Mouse (Mus musculus) gastrocnemius, postnatal 36 days (tissue): Measurements from ENCODE around the gene Osgep. TPM values are rescaled to one million over a fixed set of nuclear protein-coding genes. Genes with fewer than 3 reads are reported as not detected.
"Not testable (repeated sequence)": the region's sequence is repeated elsewhere in the genome, so short reads cannot be mapped to it uniquely, and the experiment has no call there.

ENCODE experiments used
- DNase-seq, 2 experiments: peaks; one replicate each; pipeline ENCODE4 v3.0.0; 2022
- intact Hi-C: fragments of 180-260 bp; cut with DNase I; formaldehyde crosslinking; loops from one replicate; pipeline ENCODE4 v1.15.1; 2025
- long read RNA-seq, 2 experiments: library from polyadenylated mRNA; stranded (forward); transcript quantifications; one replicate each; pipeline ENCODE4 v2.0.0; 2021
- total RNA-seq, 2 experiments: library from RNA; stranded (reverse); gene quantifications; 2 replicates each; pipeline ENCODE4 v1.2.3; 2021

The Osgep gene
- total RNA-seq: 10 to 100 TPM; 38.3 to 46.7 TPM
- long read RNA-seq, experiment 1, transcript Osgep-202 (11 exons, 3,388 nt): major isoform, 57 of 85 reads
- long read RNA-seq, experiment 1, partial matches to known transcripts: 23 of 85 reads
- long read RNA-seq, experiment 1, other reads (novel, unspliced or antisense): 3 of 85 reads
- long read RNA-seq, experiment 2, transcript Osgep-202 (11 exons, 3,388 nt): major isoform, 103 of 135 reads
- long read RNA-seq, experiment 2, partial matches to known transcripts: 25 of 135 reads
- long read RNA-seq, experiment 2, other reads (novel, unspliced or antisense): 6 of 135 reads

GRCm38 (mm10) chr14:50924281-50925064 is at the start of gene Osgep, which contains the start of gene Apex1:
Gene Osgep (minus strand): TSS chr14:50924893.
Gene Apex1 (plus strand): TSS chr14:50924968.
- intact Hi-C loops: no loop called here
- DNase-seq: peak; percentile 95 to 96

DNA sequence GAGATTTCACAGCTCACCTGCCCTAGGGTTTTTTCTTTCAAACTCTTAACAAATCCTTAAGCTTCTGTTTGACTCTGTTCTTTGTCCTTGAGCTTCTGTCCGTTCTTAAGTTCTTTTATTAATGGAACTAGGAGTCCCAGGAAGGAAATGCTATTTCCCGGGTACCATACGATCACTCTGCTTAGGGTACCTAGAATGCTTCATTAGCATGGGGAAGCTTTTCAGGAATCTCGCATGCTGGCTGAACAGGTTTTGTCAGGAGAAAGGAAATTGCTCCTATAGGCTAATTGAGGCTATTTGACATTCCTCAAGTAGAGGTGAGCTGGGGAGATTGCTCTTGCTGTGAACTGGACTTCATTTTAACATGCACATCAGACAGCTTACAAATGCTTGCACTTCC is 49.0 kb upstream of the Osgep start:
- intact Hi-C loops: no loop called here
- no peak for DNase-seq

DNA sequence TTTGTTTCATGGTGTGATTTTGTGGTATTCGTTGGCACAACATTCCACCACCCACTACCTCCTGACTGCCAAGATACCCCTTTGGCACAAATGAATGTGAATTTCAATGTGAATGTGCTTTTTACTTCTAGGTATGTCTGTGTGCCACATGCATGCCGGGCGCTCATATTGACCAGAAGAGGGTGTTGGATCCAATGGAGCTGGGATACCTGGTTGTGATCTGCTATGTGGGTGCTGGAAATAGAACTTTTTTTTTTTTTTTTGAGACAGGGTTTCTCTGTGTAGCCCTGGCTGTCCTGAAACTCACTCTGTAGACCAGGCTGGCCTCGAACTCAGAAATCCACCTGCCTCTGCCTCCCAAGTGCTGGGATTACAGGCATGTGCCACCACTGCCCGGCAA is 48.4 kb upstream of the Osgep start:
- DNase-seq, intact Hi-C loops: not testable (repeated sequence)

DNA sequence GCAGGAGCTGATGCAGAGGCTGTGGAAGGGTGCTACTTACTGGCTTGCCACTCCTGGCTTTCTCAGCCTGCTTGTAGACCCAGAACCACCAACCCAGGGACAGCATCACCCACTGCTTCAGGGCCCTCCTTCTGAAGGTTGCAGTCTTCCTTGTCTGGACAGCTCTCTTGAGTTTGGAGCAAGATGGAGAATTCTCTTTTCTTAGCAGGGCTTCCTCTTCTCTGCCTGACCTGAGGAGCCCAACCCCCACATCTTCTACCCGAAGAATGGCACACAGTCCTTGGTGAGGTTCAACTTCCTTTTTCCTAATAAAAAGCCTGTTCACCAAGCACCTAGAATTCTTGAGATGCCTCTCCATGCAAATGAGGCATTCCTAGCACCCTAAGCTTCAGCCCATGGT is 46.1 kb upstream of the Osgep start:
- DNase-seq: no peak
- intact Hi-C loops: no loop called here

DNA sequence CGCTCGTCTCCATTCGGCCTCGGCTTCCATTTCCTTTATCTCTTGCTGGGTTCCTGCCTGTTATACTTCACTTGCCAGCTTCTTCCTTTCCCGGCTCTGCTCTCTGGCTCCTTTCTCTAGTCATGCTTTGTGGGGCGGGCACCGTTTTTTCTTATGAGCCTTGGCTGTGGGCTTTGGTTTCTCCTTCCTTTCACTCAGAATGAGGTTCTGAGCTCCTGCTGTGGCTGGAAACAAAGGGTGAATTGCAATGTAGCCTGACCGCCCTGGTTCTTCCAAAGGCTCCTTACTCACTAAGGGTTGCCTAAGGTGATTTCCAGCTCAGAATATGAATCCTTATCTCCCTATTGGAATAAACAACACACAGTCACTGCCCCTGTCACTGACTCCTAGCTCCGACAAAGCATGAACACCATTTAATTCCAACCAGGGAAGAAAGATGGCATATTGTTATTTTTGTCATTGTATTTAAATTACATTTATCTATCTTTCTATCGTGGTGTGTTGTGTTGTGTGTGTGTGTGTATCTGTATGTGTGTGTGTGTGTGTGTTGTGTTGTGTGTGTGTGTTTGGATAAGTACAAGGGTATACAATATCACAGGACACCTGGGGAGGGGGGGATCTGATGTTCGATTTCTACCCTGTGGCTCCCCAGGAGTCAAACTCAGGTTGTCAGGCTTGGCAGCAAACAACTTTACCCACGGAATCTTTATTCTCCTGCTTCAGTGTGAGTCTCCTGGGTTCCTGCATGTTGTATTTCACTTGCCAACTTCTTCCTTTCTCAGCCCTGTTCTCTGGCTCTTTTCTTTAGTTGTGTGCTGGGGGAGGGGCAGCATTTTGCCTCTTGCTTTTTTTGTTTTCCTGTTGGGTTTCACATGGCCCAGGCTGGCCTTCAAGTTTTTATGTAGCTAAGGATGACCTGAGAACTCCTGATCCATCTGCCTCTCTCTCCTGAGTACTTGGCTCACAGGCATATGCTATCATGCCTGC is 45.2 kb upstream of the Osgep start:
- DNase-seq: peak in 1 of 2 experiments; percentile 15

DNA sequence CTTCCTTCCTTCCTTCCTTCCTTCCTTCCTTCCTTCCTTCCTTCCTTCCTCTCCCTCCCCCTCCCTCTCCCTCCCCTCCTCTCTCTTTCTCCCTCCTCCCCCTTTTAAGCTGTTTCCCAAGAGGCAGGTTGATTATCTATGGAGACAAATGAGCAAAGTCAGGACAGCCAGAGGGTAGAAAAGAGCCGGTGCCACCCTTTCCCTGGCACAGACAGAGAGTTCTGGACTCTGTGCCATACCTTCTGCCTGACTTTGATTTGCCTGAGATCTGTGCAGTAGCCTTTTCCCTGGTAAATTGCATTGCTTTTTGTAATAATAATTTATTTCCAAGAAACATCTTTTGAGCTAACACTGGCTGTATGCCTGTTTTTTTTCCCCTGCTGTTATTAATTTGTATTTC is 44.3 kb upstream of the Osgep start:
- DNase-seq: no peak
- intact Hi-C loops: no loop called here

More for the DNA sequence above, 45.2 kb upstream of the Osgep start:
- intact Hi-C loops: no loop called here

- intact Hi-C loops: no loop called here
Observed at GRCm38 (mm10) chr14:50968216-50968980, 43.7 kb upstream of the Osgep start.

GRCm38 (mm10) chr14:50958289-50958995 is 33.7 kb upstream of the Osgep start:
- intact Hi-C loops, DNase-seq: not testable (repeated sequence)

More at GRCm38 (mm10) chr14:50968216-50968980, 43.7 kb upstream of the Osgep start:
- DNase-seq: no peak

DNA sequence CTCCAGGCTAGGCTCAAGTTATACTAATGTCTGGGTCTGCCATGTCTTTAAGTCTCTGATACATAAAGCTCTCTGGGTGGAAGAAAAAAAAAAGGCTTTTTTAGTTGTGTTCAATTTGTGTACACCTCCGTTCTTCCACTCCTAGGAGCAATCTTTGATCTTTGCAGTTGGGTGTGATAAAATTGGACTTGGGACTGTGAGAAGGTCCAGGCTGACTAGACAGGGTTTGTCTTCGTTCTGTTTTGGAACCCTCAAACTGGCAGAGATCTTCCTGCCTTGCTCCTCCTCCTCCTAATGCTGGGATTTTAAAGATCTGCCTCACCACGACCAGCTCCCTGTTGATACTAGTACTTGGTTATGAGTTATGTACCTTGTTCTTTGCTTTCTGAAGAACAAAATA is 32.5 kb upstream of the Osgep start:
- intact Hi-C loops, DNase-seq: not testable (repeated sequence)

DNA sequence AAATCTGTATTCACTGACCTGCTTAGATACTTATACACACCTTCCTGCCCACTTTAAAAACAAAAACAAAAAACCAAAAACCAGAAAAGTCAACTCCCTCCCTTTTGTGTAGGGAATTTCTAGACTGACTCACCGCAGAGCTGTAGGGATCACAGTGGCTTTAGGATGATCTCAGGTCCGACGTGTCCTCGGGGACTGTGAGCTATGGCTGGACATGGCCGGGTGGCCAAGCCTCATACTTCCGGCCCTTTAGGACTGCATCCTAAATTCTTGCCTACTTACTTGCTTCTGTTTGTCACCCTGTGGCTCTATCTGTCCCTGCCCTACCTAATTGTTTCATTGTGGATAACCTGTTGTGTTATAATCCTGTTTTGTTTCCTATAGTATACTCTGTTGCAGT is 32.0 kb upstream of the Osgep start:
- DNase-seq, intact Hi-C loops: not testable (repeated sequence)

DNA sequence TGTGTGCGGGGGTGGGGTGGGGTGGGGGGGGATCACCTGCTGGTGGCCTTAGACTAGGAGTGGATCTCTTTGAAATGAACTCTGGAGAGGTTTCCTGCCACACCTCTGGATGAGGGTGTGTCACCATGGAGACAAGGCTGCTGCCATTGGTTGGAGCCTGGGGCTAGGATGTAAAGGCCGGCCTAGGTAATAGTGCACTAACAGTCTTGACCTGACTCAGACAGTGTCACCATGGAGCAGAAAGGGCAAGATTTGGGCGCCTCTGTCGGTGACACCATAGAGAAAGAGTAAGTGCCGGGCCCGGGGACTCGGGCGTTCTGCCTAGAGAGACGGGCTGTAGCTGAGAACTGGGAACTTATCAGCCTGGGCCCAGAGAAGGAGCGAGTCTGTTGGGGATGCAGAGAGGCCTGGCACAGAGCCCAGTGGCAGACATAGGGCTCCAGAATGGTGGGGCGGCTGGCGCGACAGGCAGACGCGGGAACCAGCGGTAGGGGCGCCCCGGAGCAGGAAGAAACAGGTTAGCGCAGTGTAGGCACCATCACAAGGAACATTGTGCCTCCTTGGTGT is 31.3 kb upstream of the Osgep start, which contains the start of gene Pnp2:
TSS of gene Pnp2 (plus strand) at position 51 of the 567 bp plus-strand sequence.
- intact Hi-C loops: not testable (repeated sequence)
- DNase-seq: peak; percentile 15 to 44

- intact Hi-C loops: no loop called here
- no peak for DNase-seq
Observed at GRCm38 (mm10) chr14:50955487-50955886, 30.8 kb upstream of the Osgep start.

DNA sequence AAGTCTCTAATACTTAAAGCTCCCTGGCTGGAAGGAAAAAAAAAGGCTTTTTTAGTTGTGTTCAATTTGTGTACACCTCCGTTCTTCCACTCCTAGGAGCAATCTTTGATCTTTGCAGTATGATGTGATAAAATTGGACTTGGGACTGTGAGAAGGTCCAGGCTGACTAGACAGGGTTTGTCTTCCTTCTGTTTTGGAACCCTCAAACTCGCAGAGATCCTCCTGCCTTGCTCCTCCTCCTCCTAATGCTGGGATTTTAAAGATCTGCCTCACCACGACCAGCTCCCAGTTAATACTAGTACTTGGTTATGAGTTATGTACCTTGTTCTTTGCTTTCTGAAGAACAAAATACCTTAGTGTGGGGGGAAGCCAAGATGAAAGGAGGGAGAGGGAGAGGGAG is 20.8 kb upstream of the Osgep start:
- DNase-seq, intact Hi-C loops: not testable (repeated sequence)

GRCm38 (mm10) chr14:50945081-50945480 is 20.4 kb upstream of the Osgep start:
- DNase-seq, intact Hi-C loops: not testable (repeated sequence)

DNA sequence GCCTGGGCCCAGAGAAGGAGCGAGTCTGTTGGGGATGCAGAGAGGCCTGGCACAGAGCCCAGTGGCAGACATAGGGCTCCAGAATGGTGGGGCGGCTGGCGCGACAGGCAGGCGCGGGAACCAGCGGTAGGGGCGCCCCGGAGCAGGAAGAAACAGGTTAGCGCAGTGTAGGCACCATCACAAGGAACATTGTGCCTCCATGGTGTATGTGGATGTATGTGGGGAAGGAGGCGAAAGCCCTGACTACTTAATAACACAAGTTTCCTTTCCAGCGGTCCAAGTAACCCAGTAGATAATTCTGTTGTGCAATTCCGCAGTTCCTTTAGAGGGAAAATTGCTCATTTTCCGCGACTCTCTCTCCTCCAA is 20.0 kb upstream of the Osgep start:
- DNase-seq, intact Hi-C loops: not testable (repeated sequence)

- peak; percentile 95 to 96 for DNase-seq
- intact Hi-C loops: no loop called here
Observed at GRCm38 (mm10) chr14:50943932-50944667, 19.4 kb upstream of the Osgep start, which contains the start of gene Gm49342. Gene Gm49342 (plus strand): TSS chr14:50944517.

- no peak for DNase-seq
- intact Hi-C loops: no loop called here
Observed at GRCm38 (mm10) chr14:50938940-50939339, 14.2 kb upstream of the Osgep start.
